Mouse (Mus musculus): Measurements from ENCODE around the gene Actn2. TPM values are rescaled to one million over a fixed set of nuclear protein-coding genes. Genes with fewer than 3 reads are reported as not detected.
A peak's percentile ranks its signal among the peaks of the same experiment; 100 is the strongest.

The Actn2 gene
- total RNA-seq (2021): 10 to 100 TPM; 16.9 to 17.6 TPM

- DNase-seq (ENCODE audit: extremely low spot score in 1 of 2, low spot score in 1 of 2): peak; percentile 56 to 61
These were observed at the start of gene Actn2 for GRCm38 (mm10) chr13:12340183-12340975. Actn2 (minus strand) TSS chr13:12340760.

GRCm38 (mm10) chr13:12386286-12386685, 45.7 kb upstream of the Actn2 start:
- DNase-seq (ENCODE audit: extremely low spot score in 1 of 2, low spot score in 1 of 2): no peak

- no peak for DNase-seq (ENCODE audit: extremely low spot score in 1 of 2, low spot score in 1 of 2)
These were observed 44.2 kb upstream of the Actn2 start for GRCm38 (mm10) chr13:12384796-12385195.

- no peak for DNase-seq (ENCODE audit: extremely low spot score in 1 of 2, low spot score in 1 of 2)
These were observed 36.2 kb upstream of the Actn2 start for GRCm38 (mm10) chr13:12376778-12377177.

- DNase-seq (ENCODE audit: extremely low spot score in 1 of 2, low spot score in 1 of 2): no peak
These were observed 32.2 kb upstream of the Actn2 start for GRCm38 (mm10) chr13:12372755-12373154.

- no peak for DNase-seq (ENCODE audit: extremely low spot score in 1 of 2, low spot score in 1 of 2)
These were observed 29.4 kb upstream of the Actn2 start for GRCm38 (mm10) chr13:12369930-12370329.

- no peak for DNase-seq (ENCODE audit: extremely low spot score in 1 of 2, low spot score in 1 of 2)
These were observed 28.6 kb upstream of the Actn2 start for GRCm38 (mm10) chr13:12369041-12369621.

GRCm38 (mm10) chr13:12361486-12361885, 20.9 kb upstream of the Actn2 start:
- DNase-seq (ENCODE audit: extremely low spot score in 1 of 2, low spot score in 1 of 2): no peak

- DNase-seq (ENCODE audit: extremely low spot score in 1 of 2, low spot score in 1 of 2): no peak
These were observed 17.0 kb upstream of the Actn2 start for GRCm38 (mm10) chr13:12357554-12357953.

GRCm38 (mm10) chr13:12356184-12356583, 15.6 kb upstream of the Actn2 start:
- no peak for DNase-seq (ENCODE audit: extremely low spot score in 1 of 2, low spot score in 1 of 2)

- DNase-seq (ENCODE audit: extremely low spot score in 1 of 2, low spot score in 1 of 2): no peak
These were observed 8.8 kb upstream of the Actn2 start for GRCm38 (mm10) chr13:12349197-12349824.

GRCm38 (mm10) chr13:12346837-12347236, 6.3 kb upstream of the Actn2 start:
- no peak for DNase-seq (ENCODE audit: extremely low spot score in 1 of 2, low spot score in 1 of 2)

- DNase-seq (ENCODE audit: extremely low spot score in 1 of 2, low spot score in 1 of 2): no peak
These were observed 887 bp upstream of the Actn2 start for GRCm38 (mm10) chr13:12341447-12341846.

- DNase-seq (ENCODE audit: extremely low spot score in 1 of 2, low spot score in 1 of 2): no peak
These were observed 1.1 kb downstream of the Actn2 start for GRCm38 (mm10) chr13:12339446-12339845.

- no peak for DNase-seq (ENCODE audit: extremely low spot score in 1 of 2, low spot score in 1 of 2)
These were observed 2.8 kb downstream of the Actn2 start for GRCm38 (mm10) chr13:12337752-12338151.

GRCm38 (mm10) chr13:12334016-12334415, 6.5 kb downstream of the Actn2 start:
- peak; percentile 48 to 49 for DNase-seq (ENCODE audit: extremely low spot score in 1 of 2, low spot score in 1 of 2)

- no peak for DNase-seq (ENCODE audit: extremely low spot score in 1 of 2, low spot score in 1 of 2)
These were observed 9.0 kb downstream of the Actn2 start for GRCm38 (mm10) chr13:12331528-12331927.

- DNase-seq (ENCODE audit: extremely low spot score in 1 of 2, low spot score in 1 of 2): no peak
These were observed 12.2 kb downstream of the Actn2 start for GRCm38 (mm10) chr13:12328392-12328791.

GRCm38 (mm10) chr13:12327577-12327976, 13.0 kb downstream of the Actn2 start:
- DNase-seq (ENCODE audit: extremely low spot score in 1 of 2, low spot score in 1 of 2): no peak

- DNase-seq (ENCODE audit: extremely low spot score in 1 of 2, low spot score in 1 of 2): no peak
These were observed 17.4 kb downstream of the Actn2 start for GRCm38 (mm10) chr13:12323076-12323625.

GRCm38 (mm10) chr13:12320148-12320547, 20.4 kb downstream of the Actn2 start:
- no peak for DNase-seq (ENCODE audit: extremely low spot score in 1 of 2, low spot score in 1 of 2)
